ENCODE assay signal across 10 mouse cellular contexts in genomic region chr10:42055224-42056165, GRCm38 (mm10). TPM values are rescaled to one million over a fixed set of nuclear protein-coding genes. Genes with fewer than 3 reads are reported as not detected.
DNase-seq lines count a peak whose midpoint lies in the region; ATAC-seq lines count a peak whose summit lies in the region.
"Had no signal": no experiment of that assay in that cellular context is flagged by ENCODE, and none has a peak within 500 bp of the region (broad histone marks: within the 10 kb centered on the region; RNA-seq: fewer than 3 reads in every experiment).

No protein-coding gene starts in this region.

- H3K9ac ChIP-seq in kidney, embryonic 15.5 days = no peak overlapping the region
- no peak overlapping the region for H3K9ac ChIP-seq in limb, embryonic 12.5 days (replicated peaks)

- 53% methylated on average over 28 of the region's 29 CpGs for WGBS in kidney, embryonic 15.5 days
- WGBS in limb, embryonic 12.5 days = 42% methylated on average over 28 of the region's 29 CpGs

- H3K27ac ChIP-seq in kidney, embryonic 15.5 days = no peak overlapping the region
- no peak overlapping the region for H3K27ac ChIP-seq in limb, embryonic 12.5 days

- peak overlapping the region; percentile 48 for H3K4me2 ChIP-seq in kidney, embryonic 15.5 days
- peak overlapping the region; percentile 37 for H3K4me2 ChIP-seq in limb, embryonic 12.5 days

- peak; percentile 58; the same call in 1 of the 2 replicates for ATAC-seq in kidney, embryonic 15.5 days (replicated peaks; ENCODE audit: low FRiP score)
- ATAC-seq in erythroblast, adult 5-6 weeks (replicated peaks; ENCODE audit: low FRiP score, poor library complexity, severe bottlenecking) = peak; percentile 96
- ATAC-seq in limb, embryonic 12.5 days (ENCODE audit: insufficient number of reproducible peaks, insufficient read depth, low FRiP score, low TSS enrichment, low read depth) = 0 out of 2 replicates have a peak, but pooled peaks have one; percentile 61
- ATAC-seq: Patski had no signal

- no peaks in the 10 kb centered on the region; the same call in 1 of the 2 replicates for H3K27me3 ChIP-seq in kidney, embryonic 15.5 days
- no peaks in the 10 kb centered on the region for H3K27me3 ChIP-seq in limb, embryonic 12.5 days
- H3K27me3 ChIP-seq in splenic B cell, adult 2 months (ENCODE audit: control insufficient read depth, insufficient read depth, low read length, poor library complexity, severe bottlenecking) = no peaks in the 10 kb centered on the region
- H3K27me3 ChIP-seq: Patski had no signal

- DNase-seq in kidney, postnatal 36 days = no peak
- DNase-seq in splenic B cell, adult 2 months (ENCODE audit: low read depth, low spot score) = peak; percentile 5
- no peak for DNase-seq in left cerebral cortex, adult 11 months (ENCODE audit: low spot score)
- DNase-seq in lung, postnatal 4 days = no peak
- no peak for DNase-seq in urinary bladder, postnatal 14 days (ENCODE audit: low spot score)
- DNase-seq: gastrocnemius, postnatal 36 days had no signal

- H3K36me3 ChIP-seq in kidney, embryonic 15.5 days = no peaks in the 10 kb centered on the region
- H3K36me3 ChIP-seq in limb, embryonic 12.5 days = no peaks in the 10 kb centered on the region
- H3K36me3 ChIP-seq in splenic B cell, adult 2 months (ENCODE audit: control insufficient read depth, insufficient read depth, low read length, poor library complexity, severe bottlenecking) = no peaks in the 10 kb centered on the region

- H3K4me3 ChIP-seq in kidney, embryonic 15.5 days (replicated peaks) = no peak overlapping the region; the same call in 1 of the 2 replicates
- H3K4me3 ChIP-seq in limb, embryonic 12.5 days (replicated peaks) = no peak overlapping the region

- H3K4me1 ChIP-seq in kidney, embryonic 15.5 days = peaks cover 12% of the 10 kb centered on the region
- peaks cover 30% of the 10 kb centered on the region for H3K4me1 ChIP-seq in limb, embryonic 12.5 days (replicated peaks)

- H3K9me3 ChIP-seq in kidney, embryonic 15.5 days (replicated peaks) = no peaks in the 10 kb centered on the region
- no peaks in the 10 kb centered on the region for H3K9me3 ChIP-seq in limb, embryonic 12.5 days

RNA-seq across cellular contexts. Expression of gene Armc2, which starts 37.3 kb away (rescaled TPM):
- 0.86 and 1.1 TPM in 2 replicates for polyA plus RNA-seq in kidney, embryonic 15.5 days (2015; fragmentation: Nextera tagmentation; extraction: Ambion mirVana)
- total RNA-seq in erythroblast, adult 5-6 weeks (2015; ENCODE audit: low replicate concordance) = not detected in 2 replicates
- not detected in 2 replicates for total RNA-seq in erythroblast, adult 5-6 weeks (2017; ENCODE audit: low replicate concordance)
- polyA plus RNA-seq in limb, embryonic 12.5 days (2016; fragmentation: Nextera tagmentation; extraction: Ambion mirVana) = 5.3 and 6.1 TPM in 2 replicates
